Mouse (Mus musculus): ENCODE measurements around the gene Was.

GRCm38 (mm10) chrX:8125235-8125634 lies 34.9 kb upstream of the Was start:
- no peak for TF ChIP-seq GATA1 (IDR thresholded peaks at IDR 0.05; ENCODE audit: borderline replicate concordance, low read length)
- no peak for TF ChIP-seq FLI1 (IDR thresholded peaks at IDR 0.05; ENCODE audit: low read length)
